In genomic region chr13:111369916-111370315, GRCm38 (mm10) we compare ENCODE assay signal across 31 mouse cellular contexts.
DNase-seq lines count a peak whose midpoint lies in the region; ATAC-seq and TF ChIP-seq lines count a peak whose summit lies in the region.
"Had no signal": no experiment of that assay in that cellular context is flagged by ENCODE, and none has a peak within 500 bp of the region (broad histone marks: within the 10 kb centered on the region; RNA-seq: fewer than 3 reads in every experiment).

No protein-coding gene starts in this region.

- H3K4me2 ChIP-seq in heart, postnatal 0 days (ENCODE audit: low read depth, low read length): no peak overlapping the region
- no peak overlapping the region for H3K4me2 ChIP-seq in heart, embryonic 12.5 days
- H3K4me2 ChIP-seq: forebrain, embryonic 12.5 days; limb, embryonic 15.5 days; liver, embryonic 13.5 days; midbrain, embryonic 12.5 days; neural tube, embryonic 12.5 days had no signal

- WGBS in heart, postnatal 0 days: 37% methylated on average over 3 of the region's 3 CpGs
- 72% methylated on average over 3 of the region's 3 CpGs for WGBS in heart, embryonic 12.5 days

- no peaks in the 10 kb centered on the region for H3K27me3 ChIP-seq in heart, postnatal 0 days (ENCODE audit: control insufficient read depth, insufficient read depth, low read length)
- H3K27me3 ChIP-seq in heart, embryonic 12.5 days (replicated peaks): no peaks in the 10 kb centered on the region
- H3K27me3 ChIP-seq: forebrain, embryonic 12.5 days; limb, embryonic 15.5 days; liver, embryonic 13.5 days; megakaryocyte, embryonic 14.5 days; midbrain, embryonic 12.5 days; neural tube, embryonic 12.5 days had no signal

- H3K4me3 ChIP-seq in heart, postnatal 0 days (ENCODE audit: low read depth, low read length): no peak overlapping the region
- no peak overlapping the region for H3K4me3 ChIP-seq in heart, embryonic 12.5 days
- H3K4me3 ChIP-seq: erythroblast, embryonic 14.5 days; forebrain, embryonic 12.5 days; limb, embryonic 10.5 days; limb, embryonic 15.5 days; liver, embryonic 13.5 days; megakaryocyte, embryonic 14.5 days; midbrain, embryonic 12.5 days; myocyte; neural tube, embryonic 12.5 days had no signal

- no peak overlapping the region for H3K27ac ChIP-seq in heart, postnatal 0 days (ENCODE audit: low read depth)
- no peak overlapping the region for H3K27ac ChIP-seq in heart, embryonic 12.5 days (ENCODE audit: poor library complexity, severe bottlenecking)
- H3K27ac ChIP-seq: forebrain, embryonic 12.5 days; limb, embryonic 10.5 days; limb, embryonic 15.5 days; liver, embryonic 13.5 days; midbrain, embryonic 12.5 days; neural tube, embryonic 12.5 days; stomach, postnatal 0 days had no signal

- ATAC-seq in heart, postnatal 0 days (ENCODE audit: insufficient read depth, low read depth): peak; percentile 57; the same call in 1 of the 2 replicates
- no peak for ATAC-seq in heart, embryonic 12.5 days (ENCODE audit: insufficient number of reproducible peaks, low FRiP score)
- ATAC-seq: forebrain, postnatal 0 days; hindbrain, embryonic 16.5 days had no signal

- peak; percentile 64 for DNase-seq in heart, postnatal 0 days (ENCODE audit: low spot score)
- peak; percentile 59 for DNase-seq in retina, postnatal 1 day
- DNase-seq in retina, embryonic 14.5 days (ENCODE audit: low spot score): no peak
- peak; percentile 60 for DNase-seq in lung, postnatal 10 days
- DNase-seq in adrenal gland, adult (ENCODE audit: inconsistent age in 2 of 2, low spot score in 1 of 2): no peak
- DNase-seq in gastrocnemius, postnatal 36 days: no peak
- DNase-seq in left cerebral cortex, postnatal 36 days (ENCODE audit: low spot score in 2 of 2): no peak
- DNase-seq: adrenal gland, adult 2 months; adrenal gland, postnatal 36 days; cerebellum, adult 2 months; cerebellum, postnatal 14 days; forebrain, postnatal 0 days; gastrocnemius, postnatal 10 days; kidney, adult 18-20 months; kidney, postnatal 36 days; layer of hippocampus, postnatal 36 days; liver, embryonic 13.5 days; right cerebral cortex, postnatal 25 days; thymus, adult 18-20 months; thymus, postnatal 25 days had no signal

- TF ChIP-seq CTCF in heart, postnatal 0 days (IDR thresholded peaks at IDR 0.05; ENCODE audit: low read depth): no peak

- peaks cover 7% of the 10 kb centered on the region for H3K9me3 ChIP-seq in heart, postnatal 0 days (replicated peaks; ENCODE audit: control insufficient read depth, low read length)
- peaks cover 8% of the 10 kb centered on the region for H3K9me3 ChIP-seq in heart, embryonic 12.5 days (replicated peaks)
- H3K9me3 ChIP-seq: forebrain, embryonic 12.5 days; limb, embryonic 10.5 days; limb, embryonic 15.5 days; liver, embryonic 13.5 days; midbrain, embryonic 12.5 days had no signal

- intact Hi-C loops in gastrocnemius, postnatal 36 days (cut with DNase I): no loop called here
- intact Hi-C loops in left cerebral cortex, postnatal 36 days (cut with DNase I): no loop called here

- 0 out of 2 replicates have a peak, but pooled peaks have one; percentile 50 for TF ChIP-seq EP300 in heart, postnatal 0 days (IDR thresholded peaks at IDR 0.05; ENCODE audit: low read depth)

- H3K4me1 ChIP-seq in heart, postnatal 0 days (ENCODE audit: control insufficient read depth, insufficient read depth): peaks cover 13% of the 10 kb centered on the region
- no peaks in the 10 kb centered on the region for H3K4me1 ChIP-seq in heart, embryonic 12.5 days (replicated peaks)
- H3K4me1 ChIP-seq: limb, embryonic 10.5 days; limb, embryonic 15.5 days; liver, embryonic 13.5 days; megakaryocyte, embryonic 14.5 days; midbrain, embryonic 12.5 days; neural tube, embryonic 12.5 days had no signal

- H3K36me3 ChIP-seq in heart, postnatal 0 days (replicated peaks; ENCODE audit: control insufficient read depth, insufficient read depth, low read length): no peaks in the 10 kb centered on the region
- H3K36me3 ChIP-seq in heart, embryonic 12.5 days: no peaks in the 10 kb centered on the region
- H3K36me3 ChIP-seq: forebrain, embryonic 12.5 days; limb, embryonic 10.5 days; limb, embryonic 15.5 days; liver, embryonic 13.5 days; midbrain, embryonic 12.5 days; neural tube, embryonic 12.5 days had no signal

- H3K9ac ChIP-seq in heart, postnatal 0 days (replicated peaks; ENCODE audit: low read depth, low read length): no peak overlapping the region
- H3K9ac ChIP-seq in heart, embryonic 12.5 days: no peak overlapping the region
- H3K9ac ChIP-seq: forebrain, embryonic 12.5 days; forebrain, postnatal 0 days; limb, embryonic 15.5 days; liver, embryonic 13.5 days; midbrain, embryonic 12.5 days; neural tube, embryonic 12.5 days had no signal

Comparison
In these comparisons a context has a peak if more than half of its experiments do, and no peak if none do; other contexts are left out.
1. DNase-seq: peak in heart, postnatal 0 days (single experiment), retina, postnatal 1 day (single experiment) and lung, postnatal 10 days (single experiment); none in retina, embryonic 14.5 days (single experiment), adrenal gland, adult (0 of 2), gastrocnemius, postnatal 36 days (0 of 2) and left cerebral cortex, postnatal 36 days (0 of 2).